Mouse (Mus musculus): ENCODE data around the gene Fubp3. TPM values are rescaled to one million over a fixed set of nuclear protein-coding genes. Genes with fewer than 3 reads are reported as not detected.
A peak's percentile ranks its signal among the peaks of the same experiment; 100 is the strongest.

Fubp3 gene
- polyA plus RNA-seq, 1 experiment from 2014 or later: 102 TPM

GRCm38 (mm10) chr2:31611400-31611799 is 38.9 kb downstream of the Fubp3 start:
- no peak overlapping the region for H3K9ac ChIP-seq (ENCODE audit: low read depth, low read length)
- WGBS: 78% methylated on average over 8 of the region's 8 CpGs
- H3K36me3 ChIP-seq (ENCODE audit: control insufficient read depth, insufficient read depth, low read length): peaks cover 89% of the 10 kb centered on the region
- no peak overlapping the region for H3K27ac ChIP-seq (ENCODE audit: low read depth, low read length)
- no peaks in the 10 kb centered on the region for H3K27me3 ChIP-seq (ENCODE audit: control insufficient read depth, insufficient read depth, low read length)
- ATAC-seq (ENCODE audit: low FRiP score, low TSS enrichment): no peak
- H3K4me3 ChIP-seq (ENCODE audit: low read length): no peak overlapping the region
- H3K9me3 ChIP-seq (ENCODE audit: control insufficient read depth, low read length): no peaks in the 10 kb centered on the region
- no peaks in the 10 kb centered on the region for H3K4me1 ChIP-seq (ENCODE audit: control insufficient read depth, insufficient read depth, low read length)
- H3K4me2 ChIP-seq (replicated peaks; ENCODE audit: low read depth, low read length): no peak overlapping the region

- H3K27ac ChIP-seq (ENCODE audit: low read depth, low read length): no peak overlapping the region
- no peaks in the 10 kb centered on the region for H3K4me1 ChIP-seq (ENCODE audit: control insufficient read depth, insufficient read depth, low read length)
- H3K36me3 ChIP-seq (ENCODE audit: control insufficient read depth, insufficient read depth, low read length): peaks cover 85% of the 10 kb centered on the region
- WGBS: 77% methylated on average over 6 of the region's 6 CpGs
- H3K9me3 ChIP-seq (ENCODE audit: control insufficient read depth, low read length): no peaks in the 10 kb centered on the region
- H3K4me2 ChIP-seq (replicated peaks; ENCODE audit: low read depth, low read length): no peak overlapping the region
- ATAC-seq (ENCODE audit: low FRiP score, low TSS enrichment): no peak
- H3K9ac ChIP-seq (ENCODE audit: low read depth, low read length): no peak overlapping the region
- H3K4me3 ChIP-seq (ENCODE audit: low read length): no peak overlapping the region
- no peaks in the 10 kb centered on the region for H3K27me3 ChIP-seq (ENCODE audit: control insufficient read depth, insufficient read depth, low read length)
Observed at GRCm38 (mm10) chr2:31612627-31613026, 40.2 kb downstream of the Fubp3 start.

GRCm38 (mm10) chr2:31613781-31614180 is 41.3 kb downstream of the Fubp3 start:
- no peaks in the 10 kb centered on the region for H3K27me3 ChIP-seq (ENCODE audit: control insufficient read depth, insufficient read depth, low read length)
- H3K27ac ChIP-seq (ENCODE audit: low read depth, low read length): no peak overlapping the region
- H3K9me3 ChIP-seq (ENCODE audit: control insufficient read depth, low read length): no peaks in the 10 kb centered on the region
- WGBS: 87% methylated on average over 7 of the region's 7 CpGs
- ATAC-seq (ENCODE audit: low FRiP score, low TSS enrichment): no peak
- no peak overlapping the region for H3K9ac ChIP-seq (ENCODE audit: low read depth, low read length)
- no peaks in the 10 kb centered on the region for H3K4me1 ChIP-seq (ENCODE audit: control insufficient read depth, insufficient read depth, low read length)
- no peak overlapping the region for H3K4me3 ChIP-seq (ENCODE audit: low read length)
- H3K4me2 ChIP-seq (replicated peaks; ENCODE audit: low read depth, low read length): no peak overlapping the region
- peaks cover 80% of the 10 kb centered on the region for H3K36me3 ChIP-seq (ENCODE audit: control insufficient read depth, insufficient read depth, low read length)

GRCm38 (mm10) chr2:31618484-31619161 is 46.2 kb downstream of the Fubp3 start:
- no peak for ATAC-seq (ENCODE audit: low FRiP score, low TSS enrichment)
- no peak overlapping the region for H3K9ac ChIP-seq (ENCODE audit: low read depth, low read length)
- H3K27ac ChIP-seq (ENCODE audit: low read depth, low read length): no peak overlapping the region
- WGBS: 88% methylated on average over 14 of the region's 14 CpGs
- no peak overlapping the region for H3K4me3 ChIP-seq (ENCODE audit: low read length)
- H3K9me3 ChIP-seq (ENCODE audit: control insufficient read depth, low read length): no peaks in the 10 kb centered on the region
- H3K4me2 ChIP-seq (replicated peaks; ENCODE audit: low read depth, low read length): no peak overlapping the region
- H3K27me3 ChIP-seq (ENCODE audit: control insufficient read depth, insufficient read depth, low read length): no peaks in the 10 kb centered on the region
- no peaks in the 10 kb centered on the region for H3K4me1 ChIP-seq (ENCODE audit: control insufficient read depth, insufficient read depth, low read length)
- peaks cover 35% of the 10 kb centered on the region for H3K36me3 ChIP-seq (ENCODE audit: control insufficient read depth, insufficient read depth, low read length)

- no peak for ATAC-seq (ENCODE audit: low FRiP score, low TSS enrichment)
Observed at GRCm38 (mm10) chr2:31619208-31619607, 46.8 kb downstream of the Fubp3 start.

GRCm38 (mm10) chr2:31633531-31633930 is 61.1 kb downstream of the Fubp3 start:
- H3K36me3 ChIP-seq (ENCODE audit: control insufficient read depth, insufficient read depth, low read length): no peaks in the 10 kb centered on the region
- H3K9ac ChIP-seq (ENCODE audit: low read depth, low read length): no peak overlapping the region
- no peak for ATAC-seq (ENCODE audit: low FRiP score, low TSS enrichment)
- H3K4me1 ChIP-seq (ENCODE audit: control insufficient read depth, insufficient read depth, low read length): peaks cover 17% of the 10 kb centered on the region
- peaks cover 70% of the 10 kb centered on the region for H3K27me3 ChIP-seq (ENCODE audit: control insufficient read depth, insufficient read depth, low read length)
- H3K9me3 ChIP-seq (ENCODE audit: control insufficient read depth, low read length): no peaks in the 10 kb centered on the region
- no peak overlapping the region for H3K4me2 ChIP-seq (replicated peaks; ENCODE audit: low read depth, low read length)
- WGBS: 64% methylated on average over 3 of the region's 3 CpGs
- no peak overlapping the region for H3K27ac ChIP-seq (ENCODE audit: low read depth, low read length)
- H3K4me3 ChIP-seq (ENCODE audit: low read length): no peak overlapping the region

More at GRCm38 (mm10) chr2:31619208-31619607, 46.8 kb downstream of the Fubp3 start:
- H3K4me3 ChIP-seq (ENCODE audit: low read length): no peak overlapping the region
- WGBS: 91% methylated on average over 6 of the region's 6 CpGs
- no peak overlapping the region for H3K4me2 ChIP-seq (replicated peaks; ENCODE audit: low read depth, low read length)
- no peaks in the 10 kb centered on the region for H3K27me3 ChIP-seq (ENCODE audit: control insufficient read depth, insufficient read depth, low read length)
- H3K4me1 ChIP-seq (ENCODE audit: control insufficient read depth, insufficient read depth, low read length): no peaks in the 10 kb centered on the region
- H3K36me3 ChIP-seq (ENCODE audit: control insufficient read depth, insufficient read depth, low read length): peaks cover 30% of the 10 kb centered on the region
- no peak overlapping the region for H3K9ac ChIP-seq (ENCODE audit: low read depth, low read length)
- no peaks in the 10 kb centered on the region for H3K9me3 ChIP-seq (ENCODE audit: control insufficient read depth, low read length)
- H3K27ac ChIP-seq (ENCODE audit: low read depth, low read length): no peak overlapping the region

- H3K27ac ChIP-seq (ENCODE audit: low read depth, low read length): no peak overlapping the region
- peaks cover 17% of the 10 kb centered on the region for H3K4me1 ChIP-seq (ENCODE audit: control insufficient read depth, insufficient read depth, low read length)
- peaks cover 90% of the 10 kb centered on the region for H3K27me3 ChIP-seq (ENCODE audit: control insufficient read depth, insufficient read depth, low read length)
- whole genome bisulfite sequencing: under 1% methylated on average over 51 of the region's 52 CpGs
- H3K4me3 ChIP-seq (ENCODE audit: low read length): peak overlapping the region; percentile 24
- H3K36me3 ChIP-seq (ENCODE audit: control insufficient read depth, insufficient read depth, low read length): no peaks in the 10 kb centered on the region
- peak overlapping the region; percentile 32 for H3K4me2 ChIP-seq (replicated peaks; ENCODE audit: low read depth, low read length)
- H3K9me3 ChIP-seq (ENCODE audit: control insufficient read depth, low read length): no peaks in the 10 kb centered on the region
- H3K9ac ChIP-seq (ENCODE audit: low read depth, low read length): no peak overlapping the region; the same call in 1 of the 2 replicates
- ATAC-seq (ENCODE audit: low FRiP score, low TSS enrichment): no peak
Observed at GRCm38 (mm10) chr2:31635281-31636137, 63.1 kb downstream of the Fubp3 start.

- Histone ChIP-seq H3K27ac (ENCODE audit: low read depth, low read length) (no peak overlapping the region), H3K9ac (ENCODE audit: low read depth, low read length) (no peak overlapping the region), H3K4me3 (ENCODE audit: low read length) (peak overlapping the region; percentile 24), H3K4me2 (replicated peaks; ENCODE audit: low read depth, low read length) (peak overlapping the region; percentile 32; the same call in 1 of the 2 replicates), H3K9me3 (ENCODE audit: control insufficient read depth, low read length) (no peaks in the 10 kb centered on the region), H3K4me1 (ENCODE audit: control insufficient read depth, insufficient read depth, low read length) (peaks cover 20% of the 10 kb centered on the region), H3K36me3 (ENCODE audit: control insufficient read depth, insufficient read depth, low read length) (no peaks in the 10 kb centered on the region), H3K27me3 (ENCODE audit: control insufficient read depth, insufficient read depth, low read length) (peaks cover 97% of the 10 kb centered on the region)
- no peak for ATAC-seq (ENCODE audit: low FRiP score, low TSS enrichment)
- under 1% methylated on average over 47 of the region's 48 CpGs for WGBS
Observed at GRCm38 (mm10) chr2:31636138-31636741, 63.8 kb downstream of the Fubp3 start.

All from kidney, embryonic 14.5 days (tissue).